Mouse (Mus musculus) adrenal gland (tissue): ENCODE data around the gene Igsf3.

Experiments
- intact Hi-C: fragments of 180-260 bp; cut with DNase I; formaldehyde crosslinking; loops from one replicate; pipeline ENCODE4 v1.15.1; 2025

Gene Igsf3

DNA sequence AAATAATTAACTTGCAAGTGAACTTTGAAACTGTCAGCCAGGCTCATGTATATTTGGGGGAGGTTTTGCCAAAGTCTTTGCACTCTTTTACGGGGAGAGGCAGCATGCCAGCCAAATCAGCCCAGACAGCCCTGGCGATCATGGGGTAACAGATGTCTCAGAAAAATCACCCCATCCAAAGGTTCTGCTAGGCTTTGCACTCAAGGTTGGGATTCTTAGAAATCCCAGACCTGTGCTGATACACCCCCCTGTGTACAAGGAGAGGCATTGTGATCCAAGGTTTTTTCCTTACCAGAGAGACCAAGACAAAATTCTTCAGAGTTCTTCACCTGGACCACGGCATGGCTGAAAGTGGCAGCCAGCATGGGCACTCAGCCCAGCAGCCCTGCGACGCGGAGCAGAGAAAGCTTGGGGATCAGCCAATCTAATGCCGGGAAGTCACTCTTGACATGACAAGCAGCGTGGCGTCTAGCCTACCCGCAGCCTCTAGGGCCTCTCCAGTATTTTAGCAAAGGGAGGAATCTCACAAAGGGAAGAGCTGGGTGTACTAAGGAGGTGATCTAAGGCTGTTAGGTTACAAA lies 7.5 kb upstream of the Igsf3 start:
- intact Hi-C loops: no loop called here

DNA sequence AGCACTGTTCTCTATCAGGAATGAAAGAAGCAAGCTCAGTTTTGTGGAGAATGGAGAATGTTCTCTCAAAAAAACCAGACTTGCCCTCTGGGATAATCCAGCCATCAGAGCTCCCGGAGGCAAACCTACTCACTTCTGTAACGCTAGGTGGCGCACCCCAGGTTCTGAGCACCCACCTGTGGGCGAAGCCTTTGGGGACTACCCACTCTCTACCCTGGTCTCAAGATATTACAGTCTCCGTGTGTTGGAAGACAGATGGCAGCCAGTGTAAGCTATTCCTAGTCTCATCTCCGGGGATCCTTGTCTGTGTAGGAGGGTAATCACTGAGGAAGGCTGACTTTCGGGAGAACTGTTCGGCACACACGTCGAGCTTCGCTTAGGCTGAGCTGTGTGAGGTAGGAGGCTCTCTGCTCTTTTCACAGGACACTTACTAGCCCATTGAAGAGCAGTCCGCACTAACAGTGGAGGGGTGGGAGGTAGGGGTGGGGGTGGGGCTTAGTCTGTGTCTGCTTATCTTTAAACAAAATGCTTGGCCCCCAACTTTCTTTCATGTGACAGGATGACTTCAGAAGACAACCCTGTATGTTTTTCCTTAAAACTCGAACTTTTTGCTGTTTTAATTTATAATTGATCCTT lies 4.4 kb upstream of the Igsf3 start:
- intact Hi-C loops: loop anchor here (2.0 to 5.0 kb wide), 2 partner anchors 88 to 440 kb away; no protein-coding TSS in a partner anchor

DNA sequence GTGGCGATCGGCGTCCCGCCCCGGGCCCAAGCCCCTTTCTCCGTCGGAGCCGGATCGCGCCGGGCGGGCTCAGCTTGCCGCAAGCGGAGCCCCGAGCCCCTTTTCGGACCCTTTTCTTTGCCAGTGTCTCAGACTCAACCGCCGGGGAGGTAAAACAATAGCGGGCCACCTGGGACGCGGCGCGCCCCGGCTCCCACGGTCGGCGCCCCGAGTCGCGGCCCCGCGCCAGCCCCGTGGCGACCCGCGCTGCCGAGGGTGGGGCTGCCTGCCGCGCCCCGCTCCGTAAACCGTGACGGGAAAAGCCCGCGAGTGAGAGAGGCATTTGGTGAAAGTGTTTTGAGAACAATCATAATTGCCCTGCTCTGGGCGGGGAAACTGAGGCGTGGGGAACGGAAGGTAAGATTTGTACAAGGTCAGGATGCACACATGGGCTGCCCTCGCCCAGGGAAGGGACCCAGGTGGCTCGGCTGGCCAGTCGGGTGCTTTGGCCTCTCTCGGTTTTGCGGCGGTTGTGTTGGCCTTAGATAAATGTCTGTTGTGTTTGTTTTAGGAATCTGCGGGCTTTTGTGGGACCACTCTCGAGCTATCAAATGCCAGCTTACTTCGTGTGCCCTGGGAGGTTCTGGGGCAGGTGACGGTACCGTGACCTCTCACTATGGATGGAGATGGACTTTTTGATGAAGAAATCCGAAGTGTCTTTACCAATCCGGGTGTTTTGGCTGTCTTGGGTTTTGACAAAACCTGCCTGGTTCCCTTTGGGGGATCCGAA lies 557 bp downstream of the Igsf3 start:
- intact Hi-C loops: no loop called here

DNA sequence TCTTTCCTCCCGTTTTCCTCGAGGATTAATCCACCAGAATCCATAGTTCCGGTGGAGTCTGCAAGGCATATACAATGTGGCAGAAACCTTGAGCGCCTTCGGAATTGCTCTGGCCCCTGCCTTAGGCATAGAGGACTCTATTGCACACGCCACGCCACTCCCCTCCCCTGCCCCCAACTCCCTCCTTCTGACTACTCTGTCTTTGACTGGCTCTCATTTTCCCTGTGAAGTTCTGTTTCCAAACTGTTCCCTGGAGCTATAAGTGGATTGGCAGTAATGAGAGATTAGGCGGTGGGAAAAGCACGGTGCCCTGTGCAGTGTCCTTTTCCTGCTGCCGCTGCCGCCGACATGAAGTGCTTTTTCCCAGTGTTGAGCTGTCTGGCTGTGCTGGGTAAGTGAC lies 1.2 kb downstream of the Igsf3 start:
- intact Hi-C loops: no loop called here

DNA sequence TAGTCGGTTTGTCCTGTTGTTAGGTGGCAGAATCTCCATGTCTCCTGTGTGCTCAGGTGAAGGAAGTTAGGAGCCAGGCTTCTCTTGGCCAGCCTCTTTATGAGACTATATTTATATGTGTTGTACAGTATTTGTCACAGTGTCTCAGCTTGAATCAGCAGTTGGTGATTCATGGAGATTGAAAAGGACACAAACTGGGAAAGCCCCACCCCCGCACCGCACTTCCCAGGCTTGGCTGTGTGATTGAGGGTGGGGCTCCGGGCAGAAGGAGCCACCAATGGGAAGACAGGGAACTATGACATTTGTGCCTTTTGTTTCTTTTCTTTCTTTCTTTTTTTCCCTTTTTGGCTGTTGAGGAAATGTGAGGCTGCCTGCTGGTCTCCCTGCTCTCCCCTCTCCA lies 2.9 kb downstream of the Igsf3 start:
- intact Hi-C loops: no loop called here

DNA sequence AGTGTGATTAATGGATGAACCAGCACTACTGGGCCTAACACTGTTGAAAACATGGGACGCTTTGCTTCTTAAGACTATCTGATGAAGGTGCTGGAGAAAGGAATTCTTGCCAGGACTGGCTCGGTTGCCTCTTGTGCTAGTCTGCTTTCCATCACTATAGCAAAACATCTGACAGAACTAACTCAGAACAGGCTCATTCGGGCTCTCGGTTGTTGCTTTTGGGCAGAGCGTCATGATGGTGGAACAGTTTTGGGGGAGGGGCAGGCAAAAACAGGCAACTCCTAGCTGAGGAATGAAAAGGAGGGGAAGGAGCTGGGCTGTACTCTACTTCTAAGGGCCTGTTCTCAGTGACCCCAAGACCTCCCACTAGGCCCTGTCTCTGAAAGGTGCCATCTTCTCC lies 4.8 kb downstream of the Igsf3 start:
- intact Hi-C loops: no loop called here

DNA sequence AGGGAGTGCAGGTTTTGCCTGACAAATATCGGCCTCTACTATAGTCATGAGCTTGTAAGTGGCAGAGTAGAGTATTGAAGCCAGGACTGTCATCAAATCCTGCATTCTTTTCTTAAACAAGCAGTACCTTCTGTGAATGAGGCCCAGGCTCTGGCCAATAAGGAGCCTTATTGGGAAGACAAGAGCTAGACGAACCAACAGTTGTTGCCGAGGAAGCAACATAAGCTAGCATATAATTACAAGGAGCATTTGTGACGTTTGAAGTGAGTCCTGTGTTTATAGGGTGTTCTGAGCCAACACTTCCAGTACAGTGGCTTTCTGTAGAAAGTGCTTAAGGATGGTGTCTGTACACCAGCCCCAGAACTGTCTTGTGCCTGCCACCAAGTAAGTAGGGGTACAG lies 5.9 kb downstream of the Igsf3 start:
- intact Hi-C loops: no loop called here

DNA sequence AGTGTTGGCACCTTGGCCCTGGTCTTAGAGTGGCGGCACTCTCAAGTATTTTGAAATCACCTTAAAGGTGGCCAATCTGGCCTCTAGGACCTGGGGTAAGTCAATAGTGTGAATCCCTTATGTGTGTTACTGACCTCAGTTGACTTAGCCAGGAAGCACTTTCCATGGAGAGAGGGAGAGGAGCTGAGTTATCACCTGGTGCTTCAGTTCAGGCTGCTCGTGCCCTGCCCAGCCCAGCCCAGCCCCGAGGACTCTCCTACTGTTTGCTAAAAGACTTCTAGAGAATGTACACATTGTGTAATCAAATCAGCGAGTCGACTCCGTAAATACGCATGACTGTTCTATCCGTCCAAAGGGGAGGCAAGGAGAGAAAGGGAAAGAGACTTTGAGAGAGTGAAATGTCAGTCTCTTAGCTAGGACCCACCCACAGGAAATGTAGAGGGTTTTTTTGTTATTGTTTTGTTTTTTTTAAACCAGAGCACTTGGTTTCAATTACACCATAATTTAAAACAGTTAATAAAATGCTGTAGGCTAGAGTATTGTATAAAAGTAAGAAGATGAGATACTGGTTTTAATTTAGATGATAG lies 9.6 kb downstream of the Igsf3 start:
- intact Hi-C loops: no loop called here

DNA sequence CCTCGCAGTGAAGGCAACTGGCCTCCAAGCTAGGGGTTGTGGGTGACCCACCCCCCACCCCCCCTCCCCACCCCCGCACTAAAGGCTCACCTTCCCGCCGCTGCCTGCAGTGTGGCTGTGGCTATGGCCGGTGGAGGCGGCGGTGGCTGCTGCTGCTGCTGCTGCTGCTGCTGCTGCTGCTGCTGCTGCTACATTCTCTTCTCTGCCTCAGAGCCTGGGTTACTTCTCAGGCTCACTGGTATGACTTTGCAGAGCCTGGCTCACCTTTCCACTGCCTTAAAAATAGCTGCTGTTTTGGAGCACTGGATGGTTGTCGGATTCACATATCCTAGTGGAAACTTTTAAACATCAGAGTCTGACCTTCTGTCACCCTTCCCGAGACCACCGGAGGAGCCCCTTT lies 11.0 kb downstream of the Igsf3 start:
- intact Hi-C loops: no loop called here

DNA sequence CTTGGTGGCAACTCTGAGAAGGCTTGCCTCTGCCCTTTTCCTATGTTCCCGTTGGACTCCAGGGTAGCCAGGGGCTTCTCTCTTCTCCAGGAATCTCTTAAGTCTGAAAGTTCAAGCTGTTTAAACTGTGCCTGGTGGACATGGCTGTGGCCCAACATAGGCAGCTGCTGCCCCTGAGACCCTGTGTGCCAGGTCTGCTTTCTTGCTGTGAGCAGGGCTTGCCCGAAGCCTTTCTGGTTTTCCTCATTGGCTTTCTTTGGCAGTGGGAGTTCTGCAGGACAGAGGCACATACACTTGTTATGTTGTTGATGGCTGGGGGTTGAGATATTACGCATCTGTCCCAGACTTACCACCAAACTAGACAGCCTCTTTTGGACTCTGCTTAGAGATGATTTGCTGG lies 12.7 kb downstream of the Igsf3 start:
- intact Hi-C loops: no loop called here

DNA sequence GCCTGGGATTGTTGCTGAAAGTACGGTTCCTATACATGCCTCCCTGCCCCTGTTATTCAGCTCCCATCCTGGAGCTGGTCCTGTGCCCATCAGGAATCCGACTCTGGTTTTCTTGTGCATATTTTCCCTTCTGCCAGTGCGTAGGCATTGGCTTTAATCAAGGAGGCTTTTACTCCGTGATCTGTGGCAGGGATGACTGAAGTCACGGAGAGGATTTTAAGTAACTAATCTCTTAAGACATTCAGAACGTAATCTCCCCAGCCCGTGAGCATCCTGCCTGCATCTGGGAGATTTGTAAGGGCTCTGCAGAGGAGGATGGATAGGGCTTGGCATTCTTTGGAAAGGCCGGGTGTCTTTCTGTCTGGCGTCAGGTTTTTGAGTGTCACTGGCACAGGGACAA lies 13.6 kb downstream of the Igsf3 start:
- intact Hi-C loops: no loop called here

DNA sequence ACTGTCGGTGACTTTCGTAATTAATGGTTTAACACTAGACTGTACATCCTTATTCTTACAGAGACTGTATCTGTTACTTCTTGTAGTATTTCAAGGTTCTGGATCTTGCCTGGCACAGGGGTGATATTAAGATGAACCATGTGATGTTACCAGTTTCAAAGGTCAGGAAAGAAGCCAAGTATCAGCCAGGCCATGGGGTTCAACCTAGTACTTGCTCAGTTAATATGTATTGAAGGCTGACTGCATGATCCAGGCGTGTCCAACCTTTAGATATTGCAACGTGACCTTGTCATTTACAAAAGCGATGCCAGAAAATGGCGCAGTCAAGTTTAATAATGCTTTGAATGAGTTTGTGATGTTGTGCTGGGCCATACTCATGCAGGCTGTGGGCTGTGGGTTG lies 15.1 kb downstream of the Igsf3 start:
- intact Hi-C loops: no loop called here

DNA sequence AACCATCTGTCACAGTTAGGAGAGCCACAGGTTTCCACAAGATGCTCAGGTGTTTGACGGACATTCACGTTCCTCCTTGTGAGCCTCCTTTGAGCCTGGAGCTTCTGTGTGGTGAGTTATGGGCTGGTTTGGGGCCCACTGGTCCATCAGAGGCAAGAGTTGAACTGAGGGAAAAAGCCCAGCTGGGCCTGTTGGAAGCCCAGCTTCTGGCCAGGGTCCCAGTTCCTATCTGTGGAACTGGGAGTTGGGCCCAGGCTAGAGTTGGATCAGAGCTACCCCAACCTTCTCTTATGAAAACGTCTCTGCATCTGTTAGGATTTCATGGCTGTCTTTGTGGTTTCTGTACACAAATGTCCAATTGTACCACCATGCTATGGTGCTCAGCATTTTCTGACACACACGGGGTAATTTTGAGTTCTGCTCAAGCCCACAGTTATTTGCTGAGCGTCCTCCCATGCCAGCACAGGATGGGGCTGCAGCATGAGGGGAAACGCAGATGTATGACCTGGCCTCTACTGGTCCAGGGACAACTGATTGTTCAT lies 16.3 kb downstream of the Igsf3 start:
- intact Hi-C loops: no loop called here

DNA sequence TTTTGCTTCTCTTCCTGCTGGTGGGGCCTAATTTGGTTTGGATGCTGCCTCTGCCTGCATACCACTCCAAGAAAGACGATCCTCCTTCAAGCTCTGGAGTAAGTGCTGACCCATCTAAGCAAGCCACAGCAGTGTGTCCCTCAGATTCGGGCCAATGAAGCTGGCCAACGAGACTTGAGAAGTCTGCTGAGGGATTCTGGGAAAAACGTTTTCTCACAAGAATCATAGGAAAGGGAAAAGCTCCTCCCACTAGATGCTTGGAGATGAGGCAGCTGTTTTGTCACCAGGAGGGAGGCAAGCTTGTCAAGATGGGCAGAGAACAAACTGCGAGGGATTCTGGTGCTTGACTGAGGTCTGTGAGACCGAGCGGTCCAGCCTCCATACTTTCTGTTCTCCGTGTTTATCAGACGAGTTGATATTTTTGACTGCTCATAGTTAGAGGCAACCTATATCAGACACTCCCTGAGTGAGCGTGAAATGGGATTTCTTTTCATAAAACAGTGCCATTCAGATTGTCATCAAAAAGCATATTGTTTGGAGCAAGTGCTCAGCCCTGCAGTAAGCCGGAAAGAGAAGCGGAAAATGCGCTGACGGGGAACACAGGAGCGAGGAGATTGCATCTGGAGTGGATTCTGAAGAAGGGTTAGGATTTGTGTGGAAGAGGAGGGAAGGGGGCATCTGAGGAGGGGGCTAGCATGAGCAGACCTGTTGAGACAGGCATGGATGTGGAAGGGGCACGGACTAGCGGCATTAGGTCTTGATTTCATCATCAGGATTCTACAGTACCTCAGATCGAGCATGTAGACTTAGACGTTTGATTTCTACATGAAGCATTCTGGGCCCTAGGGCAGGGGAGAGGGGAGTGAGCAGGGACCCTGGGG lies 17.0 kb downstream of the Igsf3 start:
- intact Hi-C loops: no loop called here

DNA sequence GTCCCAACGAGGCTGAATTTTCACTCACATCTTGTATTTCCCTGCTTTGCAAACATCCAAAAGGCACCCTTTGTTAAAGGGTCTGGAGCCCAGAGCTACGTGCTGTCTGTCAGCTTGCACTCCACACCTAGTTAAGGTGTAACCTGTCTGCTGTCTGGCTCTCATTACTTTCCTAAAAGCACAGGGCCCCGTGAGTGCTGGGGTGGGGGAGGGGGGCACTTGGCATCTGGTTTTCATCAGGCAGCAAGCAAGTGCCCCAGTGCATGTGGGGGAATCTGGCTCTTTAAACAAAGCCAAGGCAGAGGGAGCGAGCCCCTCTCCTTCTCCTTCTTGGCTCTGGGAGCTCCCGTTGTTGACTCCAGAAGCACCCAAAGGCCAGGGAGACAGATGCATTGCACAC lies 18.5 kb downstream of the Igsf3 start:
- intact Hi-C loops: no loop called here

DNA sequence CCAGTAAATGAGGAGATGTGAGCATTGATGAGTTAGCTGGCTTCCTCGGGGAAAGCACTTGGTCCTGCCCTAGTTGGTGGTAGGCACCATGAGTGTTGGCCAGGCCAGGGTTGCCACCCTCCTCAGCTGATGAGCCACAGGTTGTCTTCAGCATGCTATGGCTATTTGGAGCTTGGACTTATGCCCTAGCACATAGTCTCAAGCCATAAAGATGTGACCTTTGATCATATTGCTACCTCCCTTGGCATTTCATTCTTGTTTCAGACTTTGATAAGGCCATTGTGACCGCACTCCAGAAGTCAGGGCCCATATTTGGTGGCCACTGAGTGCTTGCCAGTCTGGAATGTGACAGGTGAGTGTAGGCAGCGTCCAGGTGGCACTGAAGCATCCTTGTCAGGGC lies 19.2 kb downstream of the Igsf3 start:
- intact Hi-C loops: no loop called here

DNA sequence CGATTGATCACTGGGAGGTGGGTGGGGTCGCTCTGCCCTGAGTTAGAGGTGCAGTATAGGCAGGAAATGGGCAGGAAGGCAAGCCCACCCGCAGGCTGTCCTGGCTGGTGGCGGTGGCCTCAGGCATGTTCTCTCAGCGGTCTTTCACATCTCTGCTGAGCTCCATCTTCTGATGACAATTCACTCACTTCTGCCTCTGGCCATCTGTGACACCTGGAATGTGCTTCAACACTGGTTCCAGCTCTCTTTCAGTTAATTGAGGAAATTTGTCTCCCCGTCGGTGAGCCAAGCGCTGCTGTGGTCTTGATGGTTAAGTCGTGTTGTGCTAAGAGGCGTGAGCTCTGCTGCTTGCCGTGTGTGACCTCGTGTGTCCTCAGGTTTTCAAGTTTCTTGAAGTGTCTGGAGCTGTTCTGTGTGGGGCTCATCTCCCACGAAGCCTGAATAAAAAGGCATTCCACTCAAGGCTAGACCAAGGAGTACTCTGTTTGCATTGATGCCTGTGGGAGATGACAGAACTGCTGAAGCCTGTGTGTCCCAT lies 19.9 kb downstream of the Igsf3 start:
- intact Hi-C loops: no loop called here

DNA sequence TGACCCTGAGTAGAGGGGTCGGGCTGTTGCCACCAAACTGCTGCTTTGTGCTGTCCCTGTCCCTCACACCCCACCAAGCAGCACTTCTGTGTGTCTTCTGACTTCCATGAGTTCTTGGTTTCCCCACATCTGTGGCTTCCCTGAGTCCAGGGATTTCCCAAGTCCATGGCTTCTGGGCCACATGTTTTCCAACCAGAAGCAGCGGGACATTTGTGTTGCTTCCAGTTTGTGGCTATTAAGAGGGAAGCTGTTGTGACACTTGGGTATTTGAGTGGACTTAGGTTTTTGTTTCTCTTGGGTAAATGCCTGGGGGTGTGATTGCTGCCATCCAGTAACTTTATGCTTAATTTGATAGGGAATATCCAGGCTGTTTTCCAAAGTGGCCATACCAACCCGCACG lies 20.5 kb downstream of the Igsf3 start:
- intact Hi-C loops: no loop called here

DNA sequence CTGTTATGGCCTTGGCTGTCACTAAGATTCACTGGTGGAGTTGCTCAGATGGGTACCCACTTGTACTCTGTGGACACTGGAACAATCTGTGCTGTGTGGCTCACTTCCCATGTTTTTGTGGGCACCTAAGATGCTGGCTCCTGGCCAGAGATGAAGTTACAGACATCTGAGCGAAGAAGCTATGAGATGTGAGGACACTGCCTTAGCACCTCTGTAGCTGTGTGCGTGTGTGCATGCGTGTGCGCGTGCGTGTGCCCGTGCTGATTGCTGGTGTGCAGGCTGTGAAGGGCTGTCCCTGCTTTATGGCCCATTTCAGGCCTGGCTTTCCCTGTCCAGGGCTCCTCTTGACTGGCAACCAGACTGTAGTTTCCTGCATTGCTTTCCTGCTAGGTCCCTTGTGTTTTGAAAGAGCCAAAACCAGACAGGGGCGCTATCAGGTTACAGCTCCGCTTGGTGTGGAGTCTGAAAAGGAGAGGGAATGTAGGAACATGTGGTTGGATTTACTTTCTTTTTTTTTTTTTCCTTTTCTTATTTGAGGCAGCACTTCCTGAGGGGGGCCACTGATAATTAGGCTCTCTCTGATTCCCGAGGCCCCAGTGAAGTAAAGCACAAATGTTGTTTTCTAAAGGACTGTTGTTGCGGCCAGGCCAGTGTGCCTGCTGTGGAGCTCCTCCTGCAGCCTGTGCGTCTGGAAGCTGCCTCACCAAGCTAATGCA lies 21.3 kb downstream of the Igsf3 start:
- intact Hi-C loops: no loop called here

DNA sequence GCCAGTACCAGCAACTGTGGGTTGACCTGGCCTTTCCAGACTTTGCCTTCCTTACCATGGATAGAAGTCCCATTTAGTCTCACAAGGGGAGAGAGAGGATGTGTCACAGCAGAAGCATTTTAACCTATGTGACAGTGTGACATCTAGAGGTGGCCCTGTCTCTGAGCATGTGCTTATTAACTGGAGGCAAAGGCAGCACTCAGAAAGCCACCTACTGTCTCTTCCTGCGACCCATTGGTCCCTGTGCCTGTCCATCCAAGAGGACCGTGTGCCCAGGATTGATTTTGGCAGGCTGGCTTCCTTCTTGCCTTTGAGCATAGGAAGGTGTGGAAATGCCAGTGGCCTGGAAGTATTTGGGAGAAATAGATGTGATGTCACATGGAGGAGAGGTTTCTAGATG lies 22.0 kb downstream of the Igsf3 start:
- intact Hi-C loops: no loop called here
